Mouse (Mus musculus) embryonic fibroblast, embryonic 13.5 days (primary cell): ENCODE data around the gene Zdhhc23. TPM values are rescaled to one million over a fixed set of nuclear protein-coding genes. Genes with fewer than 3 reads are reported as not detected.

ENCODE experiments used
- H3K27ac ChIP-seq: 2 replicates; pipeline ENCODE4 v1.5.1; 2012; ENCODE audit warnings: low read length, control low read depth, inconsistent platforms; ENCODE audit not compliant: insufficient read depth
- H3K4me1 ChIP-seq: 2 replicates; pipeline ENCODE4 v1.6.1; 2011; ENCODE audit warnings: low read length; ENCODE audit not compliant: control insufficient read depth, insufficient read depth
- H3K4me3 ChIP-seq: 2 replicates; pipeline ENCODE4 v1.5.1; 2011; ENCODE audit warnings: mild to moderate bottlenecking, control low read depth, low read length; ENCODE audit not compliant: insufficient read depth
- CTCF ChIP-seq: IDR thresholded peaks from 2 replicates; pipeline ENCODE4 v1.5.1; 2011; ENCODE audit warnings: mild to moderate bottlenecking, control low read depth, low read length, moderate library complexity, borderline replicate concordance; ENCODE audit not compliant: insufficient read depth
- POLR2A ChIP-seq: IDR thresholded peaks from 2 replicates; pipeline ENCODE4 v1.6.1; 2011; ENCODE audit warnings: low read depth, mild to moderate bottlenecking, control low read depth, low read length, moderate library complexity
- polyA plus RNA-seq: library from polyadenylated mRNA; stranded (reverse); fragments of >200 nt; gene quantifications from 2 replicates; pipeline ENCODE4 v1.2.4, GENCODE M21; 2011; ENCODE audit warnings: low read depth; ENCODE audit not compliant: missing spikeins, insufficient read length

The Zdhhc23 gene
- polyA plus RNA-seq, 1 experiment = not detected

DNA sequence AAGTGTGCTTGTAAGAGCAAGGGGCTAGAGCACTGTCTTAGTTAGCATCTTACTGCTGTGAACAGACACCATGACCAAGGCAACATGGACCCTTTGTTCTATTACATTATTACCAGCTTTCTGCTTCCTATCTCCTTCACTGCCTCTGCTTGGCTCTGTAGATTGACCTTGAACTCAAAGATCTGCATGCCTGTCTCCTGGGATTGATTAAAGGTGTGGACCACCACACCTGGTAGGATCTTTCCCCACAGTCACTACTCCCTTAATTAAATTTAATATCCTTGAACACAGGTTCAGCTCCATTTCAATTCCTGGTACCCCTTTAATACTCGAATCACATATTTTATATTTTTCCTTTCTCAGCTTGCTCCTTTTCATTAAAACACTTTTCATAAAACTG is 53.7 kb downstream of the Zdhhc23 start:
- TF ChIP-seq POLR2A (no peak), CTCF (no peak)
- no peaks in the 10 kb centered on the region for H3K4me1 ChIP-seq
- no peak overlapping the region for H3K4me3 ChIP-seq
- no peak overlapping the region for H3K27ac ChIP-seq

DNA sequence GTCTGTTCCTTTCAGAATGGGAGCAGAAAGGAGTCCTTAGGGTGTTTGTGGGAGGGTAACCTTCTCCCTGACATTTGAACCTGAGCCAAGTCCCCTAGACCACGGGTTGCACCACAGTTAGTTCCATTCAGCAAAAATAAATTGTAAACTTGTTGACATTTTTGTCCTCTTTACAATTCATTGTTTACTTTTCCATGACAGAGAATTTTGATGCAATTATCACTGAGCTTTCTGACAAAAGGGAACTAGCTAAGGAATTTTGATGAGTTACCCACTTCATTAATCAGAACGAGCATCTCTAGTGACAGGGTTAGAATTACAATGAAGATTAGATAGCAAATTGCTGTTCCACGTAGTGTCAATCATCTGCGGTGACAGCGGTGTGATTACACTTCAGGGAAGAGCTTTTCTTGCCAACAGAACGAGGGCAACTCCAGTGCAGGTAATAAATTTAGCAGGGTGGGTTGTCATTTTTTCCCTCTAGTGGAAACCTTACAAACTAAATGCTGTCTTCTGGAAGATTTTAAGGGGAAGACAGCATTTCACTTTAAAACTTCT is 54.5 kb downstream of the Zdhhc23 start:
- Histone ChIP-seq H3K4me1 (no peaks in the 10 kb centered on the region), H3K4me3 (no peak overlapping the region), H3K27ac (no peak overlapping the region)
- TF ChIP-seq CTCF (no peak), POLR2A (no peak)

DNA sequence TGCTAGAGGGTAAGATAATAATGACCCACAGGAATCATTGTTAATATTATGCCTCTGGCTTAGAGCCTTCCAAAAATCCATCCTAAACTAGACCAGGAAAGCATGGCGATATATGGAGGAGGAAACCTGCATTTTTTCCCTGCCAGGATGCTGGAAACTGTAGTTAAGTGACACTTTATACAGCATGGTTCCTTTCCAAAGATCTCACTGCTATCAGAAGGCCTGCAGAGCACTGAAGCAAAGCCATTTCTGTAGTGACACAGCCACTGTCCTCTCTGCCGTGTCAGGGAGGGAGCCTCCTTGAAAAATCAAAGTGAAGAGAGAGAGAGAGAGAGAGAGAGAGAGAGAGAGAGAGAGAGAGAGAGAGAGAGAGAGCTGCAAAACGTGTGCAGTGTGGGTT is 57.0 kb downstream of the Zdhhc23 start:
- no peak for TF ChIP-seq POLR2A
- TF ChIP-seq CTCF = no peak
- H3K27ac ChIP-seq = no peak overlapping the region
- H3K4me3 ChIP-seq = no peak overlapping the region
- H3K4me1 ChIP-seq = no peaks in the 10 kb centered on the region

DNA sequence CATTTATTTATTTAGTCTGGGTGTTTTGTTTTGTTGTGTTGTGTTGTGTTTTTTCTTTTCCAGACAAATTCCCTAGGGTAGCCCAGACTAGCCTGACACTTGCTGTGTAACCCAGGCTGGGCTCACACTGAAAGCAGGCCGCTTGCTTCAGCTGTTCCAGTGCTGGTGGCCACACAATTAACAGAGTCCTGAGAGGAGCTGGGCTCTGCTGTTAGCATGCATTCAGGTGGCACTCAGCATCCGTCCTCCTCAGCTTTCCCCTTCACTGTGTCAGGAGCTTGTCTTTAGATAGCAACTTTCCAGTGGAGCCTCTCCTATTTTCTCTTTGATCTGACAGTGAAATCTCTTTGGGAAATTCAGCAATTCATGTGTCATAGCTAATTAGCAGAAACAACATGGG is 57.6 kb downstream of the Zdhhc23 start:
- Histone ChIP-seq H3K4me1 (no peaks in the 10 kb centered on the region), H3K27ac (no peak overlapping the region), H3K4me3 (no peak overlapping the region)
- TF ChIP-seq CTCF (no peak), POLR2A (no peak)

DNA sequence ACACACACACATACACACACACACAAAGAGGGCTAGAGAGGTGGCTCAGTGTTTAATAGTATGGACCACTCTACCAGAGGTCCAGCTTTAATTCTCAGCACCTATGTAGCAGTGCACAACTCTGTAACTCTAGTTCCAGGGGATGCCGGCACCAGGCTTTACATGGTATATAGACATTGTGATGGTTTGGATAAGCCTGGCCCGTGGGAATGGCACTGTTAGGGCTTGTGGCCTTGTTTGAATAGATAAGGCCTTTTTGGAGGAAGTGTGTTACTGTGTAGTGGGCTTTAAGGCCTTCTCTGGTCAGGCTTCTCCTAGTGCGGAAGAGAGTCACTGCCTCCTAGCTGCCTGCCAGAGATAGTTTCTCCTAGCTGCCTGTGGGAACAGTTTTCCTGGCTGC is 60.7 kb downstream of the Zdhhc23 start:
- TF ChIP-seq CTCF (no peak), POLR2A (no peak)
- Histone ChIP-seq H3K27ac (no peak overlapping the region), H3K4me3 (no peak overlapping the region), H3K4me1 (no peaks in the 10 kb centered on the region)

Other genes with a start within 250 kb of the Zdhhc23 start
- not detected in 2 replicates for gene Drd3, start 225.8 kb downstream of the Zdhhc23 start, polyA plus RNA-seq
- 4.3 and 7.1 TPM in 2 replicates for gene Ccdc191, start 90.0 kb downstream of the Zdhhc23 start, polyA plus RNA-seq
- gene Qtrt2, start 53.0 kb downstream of the Zdhhc23 start, polyA plus RNA-seq = 24.0 and 24.8 TPM in 2 replicates
- 5.6 and 6.0 TPM in 2 replicates for gene Gramd1c, start 83.6 kb upstream of the Zdhhc23 start, polyA plus RNA-seq
- gene Atp6v1a, start 159.9 kb upstream of the Zdhhc23 start, polyA plus RNA-seq = 82.2 and 95.8 TPM in 2 replicates
- gene Naa50, start 160.0 kb upstream of the Zdhhc23 start, polyA plus RNA-seq = 88.7 and 110 TPM in 2 replicates
- gene Usf3, start 193.5 kb upstream of the Zdhhc23 start, polyA plus RNA-seq = 15.4 and 15.8 TPM in 2 replicates